In genomic region chr16:35155391-35156305, GRCm38 (mm10) we compare ENCODE assay signal across 8 mouse cellular contexts. TPM values are rescaled to one million over a fixed set of nuclear protein-coding genes. Genes with fewer than 3 reads are reported as not detected.
A peak's percentile ranks its signal among the peaks of the same experiment; 100 is the strongest.
DNase-seq lines count a peak whose midpoint lies in the region; ATAC-seq and TF ChIP-seq lines count a peak whose summit lies in the region.

No protein-coding gene starts in this region.

- no peaks in the 10 kb centered on the region for H3K36me3 ChIP-seq in embryonic facial prominence, embryonic 11.5 days (replicated peaks; ENCODE audit: control insufficient read depth, insufficient read depth, low read depth, low read length)
- H3K36me3 ChIP-seq in heart, embryonic 15.5 days = no peaks in the 10 kb centered on the region
- H3K36me3 ChIP-seq in kidney, postnatal 0 days (ENCODE audit: insufficient read depth, low read length) = no peaks in the 10 kb centered on the region
- H3K36me3 ChIP-seq in liver, embryonic 14.5 days (replicated peaks; ENCODE audit: control insufficient read depth, insufficient read depth, low read depth) = no peaks in the 10 kb centered on the region
- no peaks in the 10 kb centered on the region for H3K36me3 ChIP-seq in neural tube, embryonic 12.5 days

- WGBS in embryonic facial prominence, embryonic 11.5 days = under 1% methylated on average over 77 of the region's 87 CpGs
- WGBS in heart, embryonic 15.5 days = 1% methylated on average over 84 of the region's 87 CpGs
- WGBS in kidney, postnatal 0 days = 2% methylated on average over 82 of the region's 87 CpGs
- WGBS in liver, embryonic 14.5 days (ENCODE audit: insufficient replicate concordance) = 2% methylated on average over 87 of the region's 87 CpGs
- 1% methylated on average over 85 of the region's 87 CpGs for WGBS in neural tube, embryonic 12.5 days

- H3K9ac ChIP-seq in embryonic facial prominence, embryonic 11.5 days (replicated peaks; ENCODE audit: low read length) = peak overlapping the region; percentile 74
- peak overlapping the region; percentile 79 for H3K9ac ChIP-seq in heart, embryonic 15.5 days
- H3K9ac ChIP-seq in kidney, postnatal 0 days (ENCODE audit: low read depth, low read length) = peak overlapping the region; percentile 54
- no peak overlapping the region for H3K9ac ChIP-seq in liver, embryonic 14.5 days (replicated peaks)
- H3K9ac ChIP-seq in neural tube, embryonic 12.5 days = peak overlapping the region; percentile 87

- DNase-seq in layer of hippocampus, adult 18-20 months (ENCODE audit: low spot score in 2 of 2) = peak; percentile 37 to 60
- DNase-seq in layer of hippocampus, adult 8-10 months (ENCODE audit: low spot score in 2 of 2) = no peak
- DNase-seq in embryonic facial prominence, embryonic 11.5 days (ENCODE audit: low spot score) = peak; percentile 60
- DNase-seq in kidney, postnatal 0 days (ENCODE audit: low spot score) = peak; percentile 74
- DNase-seq in liver, embryonic 14.5 days (ENCODE audit: low read depth in 3 of 3, low spot score in 3 of 3) = no peak
- DNase-seq in thymus, postnatal 25 days = peak; percentile 5

- no peak overlapping the region for H3K27ac ChIP-seq in embryonic facial prominence, embryonic 11.5 days (replicated peaks; ENCODE audit: low read depth, low read length)
- peak overlapping the region; percentile 94 for H3K27ac ChIP-seq in heart, embryonic 15.5 days
- no peak overlapping the region for H3K27ac ChIP-seq in kidney, postnatal 0 days
- H3K27ac ChIP-seq in liver, embryonic 14.5 days = no peak overlapping the region
- peak overlapping the region; percentile 57; the same call in 1 of the 2 replicates for H3K27ac ChIP-seq in neural tube, embryonic 12.5 days

- peak; percentile 31; the same call in 1 of the 2 replicates for ATAC-seq in embryonic facial prominence, embryonic 11.5 days (replicated peaks; ENCODE audit: insufficient number of reproducible peaks, low FRiP score, low TSS enrichment, low read depth)
- peak; percentile 63 for ATAC-seq in heart, embryonic 15.5 days (replicated peaks; ENCODE audit: insufficient number of reproducible peaks, insufficient read depth, low FRiP score, low read depth)
- ATAC-seq in kidney, postnatal 0 days (replicated peaks; ENCODE audit: low FRiP score, low read depth) = peak; percentile 27; the same call in 1 of the 2 replicates
- no peak; the same call in 1 of the 2 replicates for ATAC-seq in liver, embryonic 14.5 days (ENCODE audit: insufficient read depth)
- peak; percentile 35 for ATAC-seq in neural tube, embryonic 12.5 days (ENCODE audit: low FRiP score, low read depth)

- no peaks in the 10 kb centered on the region for H3K9me3 ChIP-seq in embryonic facial prominence, embryonic 11.5 days (replicated peaks; ENCODE audit: control insufficient read depth, low read length)
- no peaks in the 10 kb centered on the region for H3K9me3 ChIP-seq in heart, embryonic 15.5 days (replicated peaks)
- H3K9me3 ChIP-seq in kidney, postnatal 0 days (replicated peaks; ENCODE audit: low read length) = no peaks in the 10 kb centered on the region
- no peaks in the 10 kb centered on the region for H3K9me3 ChIP-seq in liver, embryonic 14.5 days (ENCODE audit: control insufficient read depth, low read length)
- H3K9me3 ChIP-seq in neural tube, embryonic 12.5 days = no peaks in the 10 kb centered on the region

- peaks cover 40% of the 10 kb centered on the region for H3K27me3 ChIP-seq in embryonic facial prominence, embryonic 11.5 days (ENCODE audit: control insufficient read depth, insufficient read depth, low read length)
- peaks cover 60% of the 10 kb centered on the region for H3K27me3 ChIP-seq in heart, embryonic 15.5 days
- peaks cover 71% of the 10 kb centered on the region for H3K27me3 ChIP-seq in kidney, postnatal 0 days (ENCODE audit: insufficient read depth, low read length)
- peaks cover 65% of the 10 kb centered on the region for H3K27me3 ChIP-seq in liver, embryonic 14.5 days (ENCODE audit: control insufficient read depth, insufficient read depth, low read length)
- H3K27me3 ChIP-seq in neural tube, embryonic 12.5 days (replicated peaks) = peaks cover 44% of the 10 kb centered on the region

- H3K4me1 ChIP-seq in embryonic facial prominence, embryonic 11.5 days (ENCODE audit: control insufficient read depth, insufficient read depth, low read length) = 0 out of 2 replicates have a peak, but pooled peaks cover 2% of the 10 kb centered on the region
- peaks cover 44% of the 10 kb centered on the region for H3K4me1 ChIP-seq in heart, embryonic 15.5 days (replicated peaks)
- H3K4me1 ChIP-seq in kidney, postnatal 0 days (replicated peaks; ENCODE audit: insufficient read depth, low read length) = 0 out of 2 replicates have a peak, but pooled peaks cover 9% of the 10 kb centered on the region
- no peaks in the 10 kb centered on the region for H3K4me1 ChIP-seq in liver, embryonic 14.5 days (replicated peaks; ENCODE audit: control insufficient read depth in 2 of 2, insufficient read depth in 2 of 2, low read length in 1 of 2)
- peaks cover 56% of the 10 kb centered on the region for H3K4me1 ChIP-seq in neural tube, embryonic 12.5 days

- TF ChIP-seq CTCF in kidney, postnatal 0 days (IDR thresholded peaks at IDR 0.05; ENCODE audit: low read depth) = peak; percentile 44; the same call in 1 of the 2 replicates
- peak; percentile 12; the same call in 1 of the 2 replicates for TF ChIP-seq CTCF in liver, embryonic 14.5 days (IDR thresholded peaks at IDR 0.05; ENCODE audit: low read depth)

- no peak for TF ChIP-seq EP300 in liver, embryonic 14.5 days (IDR thresholded peaks at IDR 0.05; ENCODE audit: low read depth)

- peak overlapping the region; percentile 97 for H3K4me2 ChIP-seq in embryonic facial prominence, embryonic 11.5 days (ENCODE audit: low read depth, low read length)
- H3K4me2 ChIP-seq in heart, embryonic 15.5 days = peak overlapping the region; percentile 96
- H3K4me2 ChIP-seq in kidney, postnatal 0 days (ENCODE audit: low read length) = peak overlapping the region; percentile 97
- peak overlapping the region; percentile 51 for H3K4me2 ChIP-seq in liver, embryonic 14.5 days (ENCODE audit: low read depth)
- H3K4me2 ChIP-seq in neural tube, embryonic 12.5 days (replicated peaks) = peak overlapping the region; percentile 97

- peak overlapping the region; percentile 72 for H3K4me3 ChIP-seq in embryonic facial prominence, embryonic 11.5 days (ENCODE audit: low read depth, low read length)
- H3K4me3 ChIP-seq in heart, embryonic 15.5 days = peak overlapping the region; percentile 84
- H3K4me3 ChIP-seq in kidney, postnatal 0 days (replicated peaks; ENCODE audit: low read depth, low read length) = peak overlapping the region; percentile 62
- H3K4me3 ChIP-seq in liver, embryonic 14.5 days (ENCODE audit: insufficient read depth in 1 of 2, low read depth in 2 of 2, low read length in 2 of 2) = peak overlapping the region in 1 of 2 experiments; percentile 27; a peak in 2 of 4 replicates
- H3K4me3 ChIP-seq in neural tube, embryonic 12.5 days = peak overlapping the region; percentile 74

RNA-seq across cellular contexts. Expression of gene Adcy5, which starts 1.0 kb away (rescaled TPM):
- total RNA-seq in layer of hippocampus, adult 18-20 months (2021) = 10 to 100 TPM; 78.7 to 83.5 TPM
- total RNA-seq in layer of hippocampus, adult 8-10 months (2022) = 10 to 100 TPM; 71.1 to 81.2 (median 79.8) TPM
- polyA plus RNA-seq in embryonic facial prominence, embryonic 11.5 days (2014; fragmentation: Nextera tagmentation; extraction: Ambion mirVana) = 1.4 and 1.6 TPM in 2 replicates
- polyA plus RNA-seq in heart, embryonic 15.5 days (2015; fragmentation: Nextera tagmentation; extraction: Ambion mirVana) = 9.2 and 9.7 TPM in 2 replicates
- polyA plus RNA-seq in kidney, postnatal 0 days (2015; fragmentation: Nextera tagmentation; extraction: Ambion mirVana) = 0.63 and 0.66 TPM in 2 replicates
- 0.32 and 0.49 TPM in 2 replicates for polyA plus RNA-seq in liver, embryonic 14.5 days (2012; rRNA removed)
- 0.10 and 0.11 TPM in 2 replicates for polyA plus RNA-seq in liver, embryonic 14.5 days (2014; fragmentation: Nextera tagmentation; extraction: Ambion mirVana)
- polyA plus RNA-seq in neural tube, embryonic 12.5 days (2016; fragmentation: Nextera tagmentation; extraction: Ambion mirVana) = 3.6 and 3.8 TPM in 2 replicates

Comparison
In these comparisons a context has a peak if more than half of its experiments do, and no peak if none do; other contexts are left out.
1. DNase-seq: peak in layer of hippocampus, adult 18-20 months (2 of 2), embryonic facial prominence, embryonic 11.5 days (single experiment), kidney, postnatal 0 days (single experiment) and thymus, postnatal 25 days (single experiment); none in layer of hippocampus, adult 8-10 months (0 of 2) and liver, embryonic 14.5 days (0 of 3).
2. H3K27ac ChIP-seq: peak in heart, embryonic 15.5 days (single experiment) and neural tube, embryonic 12.5 days (single experiment); none in embryonic facial prominence, embryonic 11.5 days (single experiment), kidney, postnatal 0 days (single experiment) and liver, embryonic 14.5 days (single experiment).
3. Peak in every context shown above with its lines, with median percentiles within 50 percentile points of each other: H3K4me2 ChIP-seq.